Mouse (Mus musculus) ES-Bruce4 (cell line): ENCODE data around the gene Wnt2. TPM values are rescaled to one million over a fixed set of nuclear protein-coding genes. Genes with fewer than 3 reads are reported as not detected.

ENCODE experiments used
- H3K27ac ChIP-seq: 2 replicates; pipeline ENCODE4 v1.5.1; 2012; ENCODE audit warnings: low read length, inconsistent platforms; ENCODE audit not compliant: insufficient read depth
- H3K27me3 ChIP-seq: 2 replicates; pipeline ENCODE4 v1.6.1; 2012; ENCODE audit warnings: mild to moderate bottlenecking, low read length, inconsistent platforms; ENCODE audit not compliant: control insufficient read depth, poor library complexity, insufficient read depth, severe bottlenecking
- H3K36me3 ChIP-seq: 2 replicates; pipeline ENCODE4 v1.6.1; 2012; ENCODE audit warnings: inconsistent platforms, mild to moderate bottlenecking, low read length, moderate library complexity; ENCODE audit not compliant: control insufficient read depth, poor library complexity, insufficient read depth, severe bottlenecking
- H3K4me1 ChIP-seq: one replicate; pipeline ENCODE4 v1.8.1; 2011; ENCODE audit warnings: low read length; ENCODE audit not compliant: control insufficient read depth, insufficient read depth
- H3K4me3 ChIP-seq: 2 replicates; pipeline ENCODE4 v1.5.1; 2011; ENCODE audit warnings: low read depth, mild to moderate bottlenecking, low read length
- H3K9ac ChIP-seq: 2 replicates; pipeline ENCODE4 v1.6.1; 2012; ENCODE audit warnings: low read depth, mild to moderate bottlenecking, inconsistent platforms; ENCODE audit not compliant: poor library complexity, severe bottlenecking
- H3K9me3 ChIP-seq: replicated peaks from 2 replicates; pipeline ENCODE4 v1.6.1; 2012; ENCODE audit warnings: mild to moderate bottlenecking, low read length, inconsistent platforms; ENCODE audit not compliant: control insufficient read depth, poor library complexity, insufficient read depth, severe bottlenecking
- CTCF ChIP-seq: IDR thresholded peaks from one replicate; pipeline ENCODE4 v1.8.1; 2011; ENCODE audit warnings: low read depth, low read length
- EP300 ChIP-seq: IDR thresholded peaks from 2 replicates; pipeline ENCODE4 v1.6.1; 2011; ENCODE audit warnings: low read depth, low read length; ENCODE audit not compliant: insufficient read depth
- POLR2A ChIP-seq: IDR thresholded peaks from one replicate; pipeline ENCODE4 v1.8.1; 2011; ENCODE audit warnings: low read length; ENCODE audit not compliant: insufficient read depth
- polyA plus RNA-seq: library from polyadenylated mRNA; stranded (reverse); fragments of >200 nt; gene quantifications from 2 replicates; pipeline ENCODE4 v1.2.4, GENCODE M21; 2011; ENCODE audit warnings: low read depth; ENCODE audit not compliant: missing spikeins, insufficient read depth, insufficient read length

Wnt2 gene
- polyA plus RNA-seq, 1 experiment, result not detected

GRCm38 (mm10) chr6:17947130-17947831, 83.1 kb downstream of the Wnt2 start:
- no peaks in the 10 kb centered on the region for H3K9me3 ChIP-seq
- H3K36me3 ChIP-seq, result no peaks in the 10 kb centered on the region
- H3K9ac ChIP-seq, result no peak overlapping the region
- no peaks in the 10 kb centered on the region for H3K4me1 ChIP-seq
- no peak overlapping the region for H3K4me3 ChIP-seq
- H3K27me3 ChIP-seq, result no peaks in the 10 kb centered on the region
- H3K27ac ChIP-seq, result no peak overlapping the region
- TF ChIP-seq EP300, result no peak
- TF ChIP-seq CTCF, result no peak
- TF ChIP-seq POLR2A, result no peak

DNA sequence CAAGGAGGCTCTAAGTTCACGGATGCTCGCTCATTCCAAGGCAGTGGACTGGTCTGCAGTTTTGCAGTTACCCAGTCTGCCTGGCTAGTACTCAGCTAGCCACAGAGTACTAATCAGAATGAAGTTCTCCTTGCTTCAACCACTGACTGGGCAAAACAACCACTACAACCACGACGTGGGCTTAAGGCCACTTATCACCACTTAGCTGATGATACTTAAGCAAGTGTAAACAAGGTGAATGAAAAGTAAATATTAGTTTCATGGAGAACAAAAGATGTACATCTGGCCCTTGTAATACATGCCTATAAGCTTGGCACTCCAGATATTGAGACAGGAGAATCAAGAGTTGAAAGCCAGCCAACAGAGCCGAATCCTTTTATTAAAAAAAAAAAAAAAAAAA, 83.9 kb downstream of the Wnt2 start:
- Histone ChIP-seq H3K4me3 (no peak overlapping the region), H3K27me3 (no peaks in the 10 kb centered on the region), H3K9ac (no peak overlapping the region), H3K36me3 (no peaks in the 10 kb centered on the region), H3K4me1 (no peaks in the 10 kb centered on the region), H3K27ac (no peak overlapping the region), H3K9me3 (no peaks in the 10 kb centered on the region)
- no peak for TF ChIP-seq CTCF
- TF ChIP-seq POLR2A, result no peak
- TF ChIP-seq EP300, result no peak

GRCm38 (mm10) chr6:17943877-17944617, 86.3 kb downstream of the Wnt2 start:
- Histone ChIP-seq H3K36me3 (no peaks in the 10 kb centered on the region), H3K27ac (no peak overlapping the region), H3K9me3 (no peaks in the 10 kb centered on the region), H3K9ac (no peak overlapping the region), H3K27me3 (no peaks in the 10 kb centered on the region), H3K4me1 (no peaks in the 10 kb centered on the region), H3K4me3 (no peak overlapping the region)
- no peak for TF ChIP-seq CTCF
- TF ChIP-seq EP300, result no peak
- TF ChIP-seq POLR2A, result no peak

GRCm38 (mm10) chr6:17942344-17942743, 88.0 kb downstream of the Wnt2 start:
- no peak overlapping the region for H3K9ac ChIP-seq
- no peaks in the 10 kb centered on the region for H3K4me1 ChIP-seq
- H3K27me3 ChIP-seq, result no peaks in the 10 kb centered on the region
- H3K9me3 ChIP-seq, result no peaks in the 10 kb centered on the region
- no peak overlapping the region for H3K27ac ChIP-seq
- no peak overlapping the region for H3K4me3 ChIP-seq
- TF ChIP-seq EP300 (no peak), CTCF (no peak), POLR2A (no peak)
- no peaks in the 10 kb centered on the region for H3K36me3 ChIP-seq

DNA sequence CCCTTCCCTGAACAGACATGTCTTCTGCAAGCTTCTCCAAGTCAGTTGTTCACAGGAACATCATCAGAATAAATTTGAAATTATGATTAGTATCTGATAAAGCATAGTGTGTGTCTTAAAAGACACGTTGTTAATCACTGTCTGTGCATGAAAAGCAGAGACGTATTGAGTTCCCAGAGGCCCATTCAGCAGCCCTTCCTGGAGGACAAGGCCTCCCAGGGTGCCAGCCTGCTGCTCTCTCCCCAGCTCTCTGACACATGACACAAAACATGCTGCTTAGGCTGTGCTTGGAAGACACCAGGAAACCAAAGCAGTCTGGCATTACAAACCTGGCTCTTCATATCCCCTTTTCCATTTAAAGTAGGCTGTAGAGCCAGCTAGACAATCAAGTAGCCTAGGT, 88.5 kb downstream of the Wnt2 start:
- H3K27me3 ChIP-seq, result no peaks in the 10 kb centered on the region
- H3K9me3 ChIP-seq, result no peaks in the 10 kb centered on the region
- no peaks in the 10 kb centered on the region for H3K4me1 ChIP-seq
- H3K4me3 ChIP-seq, result no peak overlapping the region
- no peaks in the 10 kb centered on the region for H3K36me3 ChIP-seq
- H3K27ac ChIP-seq, result no peak overlapping the region
- no peak overlapping the region for H3K9ac ChIP-seq
- TF ChIP-seq POLR2A (no peak), CTCF (no peak), EP300 (no peak)

Other genes with a start within 250 kb of the Wnt2 start
- gene Asz1, start 78.5 kb upstream of the Wnt2 start, polyA plus RNA-seq, result not detected in 2 replicates
- 0.37 TPM in 1 of 2 replicates, not detected in the other for gene Cftr, start 140.1 kb upstream of the Wnt2 start, polyA plus RNA-seq